Mouse (Mus musculus) gastrocnemius, postnatal 10 days (tissue): ENCODE data around the gene Erc2. TPM values are rescaled to one million over a fixed set of nuclear protein-coding genes. Genes with fewer than 3 reads are reported as not detected.

Source experiments
- DNase-seq: peaks from one replicate; pipeline ENCODE4 v3.0.0; 2021; ENCODE audit warnings: mixed read lengths
- total RNA-seq, 2 experiments: library from RNA; stranded (reverse); gene quantifications; 2 replicates each; pipeline ENCODE4 v1.2.3; 2021

Gene Erc2
- total RNA-seq, 2 experiments from 2014 or later, result 1.4 to 1.5 TPM

DNA sequence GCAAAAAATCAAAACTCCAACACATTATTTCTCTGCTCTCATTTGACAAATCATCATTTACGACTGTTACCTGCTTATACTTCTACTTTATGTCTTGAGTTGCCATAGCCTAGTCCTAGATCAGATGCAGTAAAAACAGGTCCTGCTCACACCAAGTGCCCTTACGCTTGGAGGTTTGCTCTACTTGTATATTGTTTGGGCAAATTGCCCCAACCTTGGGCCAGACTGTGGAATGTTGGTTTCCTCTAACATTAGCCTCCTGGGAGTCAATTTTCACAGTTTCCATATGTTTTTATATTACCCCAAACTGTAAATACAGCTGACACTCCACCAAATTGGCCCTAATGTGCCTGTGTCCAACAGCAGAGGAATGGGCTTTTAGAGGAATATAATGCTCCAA is 447.6 kb downstream of the Erc2 start:
- no peak for DNase-seq

DNA sequence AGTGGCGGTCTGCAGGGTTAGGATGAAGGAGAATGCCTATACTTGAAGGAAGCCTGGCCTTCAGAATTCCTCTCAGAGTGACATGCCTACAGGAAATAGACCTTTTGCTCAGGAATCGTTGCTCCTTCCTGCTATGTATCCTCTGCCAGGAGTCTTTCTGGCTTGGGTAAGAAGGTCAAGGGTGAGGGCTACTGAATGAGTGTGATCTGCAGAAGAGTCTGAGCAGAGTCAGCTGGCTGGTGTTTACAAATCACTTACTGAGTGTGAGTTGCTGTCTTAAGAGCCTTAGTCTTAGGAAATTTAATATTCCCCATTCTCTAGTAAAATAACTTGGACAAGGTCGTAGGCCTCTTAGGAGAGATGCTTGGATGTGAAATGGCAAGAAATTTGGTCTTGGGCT is 450.3 kb downstream of the Erc2 start:
- DNase-seq, result no peak

DNA sequence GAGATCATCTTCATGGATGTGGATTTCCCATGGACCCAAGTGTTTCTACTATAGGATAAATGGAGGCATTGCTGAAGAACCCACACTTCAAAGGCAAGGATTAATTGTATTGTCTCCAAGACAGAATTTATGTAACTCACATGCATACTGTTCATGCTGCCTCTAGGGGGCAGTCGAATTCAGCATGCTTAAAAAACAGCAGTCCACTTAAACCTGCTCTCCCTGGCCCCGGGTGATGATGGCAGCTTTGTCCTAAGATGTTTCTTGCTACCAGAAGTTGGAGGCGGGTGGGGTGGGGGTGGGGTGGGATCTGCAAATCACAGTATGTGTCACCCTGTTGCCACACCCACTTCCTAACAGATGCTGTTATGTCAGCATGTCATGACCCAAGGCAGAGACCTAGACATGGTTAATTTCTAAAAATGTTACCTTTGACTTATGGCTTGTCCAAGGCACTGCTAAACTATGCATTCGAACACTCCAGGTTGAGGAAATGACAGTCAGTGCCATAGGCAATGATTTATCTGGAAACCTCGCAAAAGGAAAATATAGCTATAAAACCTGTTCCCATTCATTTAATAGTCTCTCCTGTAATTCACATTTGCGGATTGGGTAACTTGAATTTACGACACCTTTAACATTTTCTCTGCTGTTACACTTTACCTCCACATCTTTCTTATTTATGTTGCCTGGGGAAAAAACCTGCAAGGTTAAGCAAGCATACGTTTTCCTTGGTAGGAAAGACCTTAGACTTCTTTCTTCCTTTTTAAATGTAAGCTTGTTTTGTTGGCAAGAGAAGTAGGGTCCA is 467.6 kb downstream of the Erc2 start:
- DNase-seq, result peak; percentile 8

DNA sequence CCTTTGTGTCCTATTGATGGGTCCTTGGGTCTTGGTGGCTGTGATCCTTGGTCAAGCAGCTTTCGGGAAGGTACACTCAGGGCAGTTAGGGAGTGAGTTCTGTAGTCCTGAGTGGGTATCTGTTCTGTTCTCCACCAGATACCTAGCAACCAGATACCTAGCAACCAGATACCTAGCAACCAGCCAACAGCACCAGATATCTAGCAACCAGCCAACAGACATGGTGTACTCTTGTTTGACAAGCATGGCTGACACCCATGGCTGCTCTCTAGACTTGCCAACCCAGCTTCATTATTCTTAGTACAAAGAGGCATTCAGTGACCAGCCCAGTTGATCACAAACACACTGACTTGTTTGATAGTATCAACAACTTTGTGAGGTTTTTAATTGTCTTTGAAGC is 469.1 kb downstream of the Erc2 start:
- DNase-seq, result no peak

DNA sequence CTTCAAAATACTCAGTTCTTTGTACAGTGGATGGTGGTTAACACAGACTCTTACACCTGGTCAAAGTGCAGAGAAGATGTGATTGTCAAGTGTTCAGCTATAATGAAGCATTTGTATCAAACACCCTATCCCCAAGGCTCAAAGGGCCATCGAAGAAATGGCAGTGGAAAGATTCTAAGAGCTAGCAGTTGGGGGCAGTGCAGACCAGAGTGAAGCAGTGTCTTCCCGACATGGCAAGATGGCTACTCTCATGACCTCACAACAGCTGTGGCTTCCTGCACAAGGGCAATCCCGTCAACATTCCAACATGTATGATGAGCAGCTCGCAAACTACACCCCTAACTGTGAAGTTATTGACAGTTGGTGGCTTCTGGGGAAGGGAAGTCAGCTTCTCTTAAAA is 471.0 kb downstream of the Erc2 start:
- DNase-seq, result no peak

DNA sequence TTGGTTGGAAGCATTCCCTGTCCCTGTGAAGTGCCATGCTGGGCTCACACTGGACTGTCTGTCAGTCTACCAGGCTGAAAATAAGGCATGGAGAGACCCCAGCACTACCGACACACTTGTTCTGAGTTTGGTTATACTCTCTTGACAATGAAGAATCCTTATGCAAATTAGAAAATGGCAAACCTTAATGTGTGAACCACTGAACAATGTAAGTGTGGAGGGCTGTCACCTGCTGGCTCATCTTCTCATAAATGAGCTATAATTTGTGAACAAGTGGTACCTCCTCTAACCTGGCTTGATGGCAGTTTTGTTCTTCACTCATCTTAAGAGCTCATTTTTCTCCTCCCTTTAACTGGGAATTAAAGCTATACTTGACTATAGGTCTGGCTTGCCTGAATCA is 471.7 kb downstream of the Erc2 start:
- DNase-seq, result no peak

DNA sequence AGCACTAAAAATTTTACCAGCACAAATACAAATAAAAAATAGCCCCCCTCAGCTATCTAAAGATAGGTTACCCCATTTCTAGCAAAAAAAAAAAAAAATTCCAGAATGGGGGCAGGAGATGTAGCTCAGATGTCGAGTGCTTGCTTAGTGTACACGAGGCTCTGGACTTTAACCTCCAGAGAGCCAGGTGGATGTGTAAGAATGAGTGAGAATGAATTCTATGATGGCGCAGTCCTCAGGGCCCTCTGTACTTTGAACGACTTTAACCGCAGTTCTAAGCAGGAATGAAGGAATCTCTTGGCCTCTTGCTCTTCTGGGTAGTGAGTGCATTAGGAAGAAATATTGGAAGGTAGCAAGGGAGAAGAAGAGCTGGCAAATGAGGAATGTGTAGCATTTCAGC is 476.9 kb downstream of the Erc2 start:
- no peak for DNase-seq

DNA sequence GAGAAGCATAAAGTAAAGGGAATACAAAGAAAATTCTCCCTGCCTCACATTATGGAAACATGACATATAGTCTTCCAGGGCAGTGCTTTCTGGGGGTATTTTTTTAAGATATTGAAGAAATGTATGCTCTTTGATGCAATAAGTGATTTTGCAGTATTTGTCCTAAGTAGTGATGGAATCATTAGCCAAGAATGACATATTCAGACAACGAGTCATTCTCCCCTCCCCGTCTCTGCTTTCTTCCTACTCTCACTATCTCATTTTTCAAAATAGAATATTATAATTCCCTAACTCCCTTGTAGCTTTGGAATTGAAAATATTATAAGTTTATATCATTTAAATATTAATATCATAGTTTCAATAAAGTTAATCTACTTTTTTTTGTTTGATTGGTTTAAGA is 490.9 kb downstream of the Erc2 start:
- no peak for DNase-seq

DNA sequence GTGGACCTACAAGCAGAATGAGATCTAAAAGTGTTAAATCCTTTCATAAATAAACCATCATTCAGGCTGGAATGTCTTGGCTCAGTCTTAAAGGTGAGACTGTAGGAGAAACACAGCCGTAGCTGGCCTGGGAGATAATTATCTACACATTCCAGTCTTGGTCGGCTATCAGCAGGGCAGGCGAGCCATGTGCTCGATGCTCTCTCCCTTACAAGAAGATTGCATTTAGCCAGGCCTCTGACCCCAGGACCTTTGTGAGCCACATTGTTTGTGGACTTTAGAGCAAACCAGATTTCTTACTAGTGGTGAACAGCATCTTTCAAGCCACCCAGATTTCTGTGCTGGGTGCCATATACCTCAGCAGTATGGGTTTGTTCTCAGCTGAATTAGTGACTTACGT is 498.6 kb downstream of the Erc2 start:
- DNase-seq, result no peak

DNA sequence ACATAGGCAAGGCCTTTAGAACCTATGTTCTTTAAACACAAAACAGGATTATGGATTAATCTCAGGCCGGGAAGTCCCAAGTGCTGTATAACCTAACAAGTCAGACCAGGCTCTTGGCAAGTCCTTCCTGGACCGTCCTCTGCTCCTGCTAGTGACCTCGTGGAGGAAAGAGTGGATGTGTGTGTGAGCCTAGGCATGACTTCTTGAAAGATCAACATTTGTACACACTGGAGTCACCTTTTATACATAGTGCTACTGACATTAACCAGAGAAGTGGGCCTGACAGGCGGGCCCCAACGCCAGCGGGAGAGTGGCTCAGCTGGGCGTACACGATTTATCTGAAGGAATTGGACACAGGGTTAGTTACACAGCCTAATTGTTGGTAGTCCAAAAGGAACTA is 504.6 kb downstream of the Erc2 start:
- no peak for DNase-seq

DNA sequence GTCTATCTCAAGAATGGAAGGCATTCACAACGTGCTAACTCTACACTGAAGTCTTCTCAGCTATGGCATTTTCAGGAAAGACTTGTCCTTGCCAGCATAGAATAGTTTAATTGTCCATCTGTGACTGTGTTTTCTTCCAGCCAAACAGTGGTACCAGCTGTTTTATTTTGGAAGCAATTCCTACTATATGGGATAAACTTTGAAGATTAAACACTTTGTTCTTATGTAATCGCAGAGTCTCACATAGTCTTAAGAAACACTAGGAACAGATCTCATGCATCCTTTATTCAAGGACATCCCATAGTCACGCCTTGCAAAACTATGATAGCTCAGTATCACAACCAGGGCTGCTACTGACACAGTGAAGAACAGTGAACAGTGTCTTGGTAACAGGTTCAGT is 506.8 kb downstream of the Erc2 start:
- no peak for DNase-seq

DNA sequence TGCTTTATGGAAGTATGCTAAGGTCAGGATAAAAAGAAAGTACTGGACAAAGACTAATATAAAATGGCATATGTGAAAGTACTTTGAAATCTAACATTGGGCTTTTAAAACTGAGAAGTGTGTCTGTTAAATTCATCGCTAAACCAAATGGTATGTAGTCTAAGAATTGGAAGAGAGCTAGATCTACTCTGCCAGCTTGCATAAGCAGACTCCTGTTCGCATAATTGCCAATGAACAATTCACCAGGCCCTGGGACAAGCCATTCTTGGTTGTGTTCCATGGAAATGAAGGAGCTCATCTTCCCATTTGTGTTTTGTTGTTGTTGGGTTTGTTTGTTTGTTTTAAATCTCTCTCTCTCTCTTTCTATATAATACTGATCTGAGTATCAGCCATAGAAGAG is 521.8 kb downstream of the Erc2 start:
- no peak for DNase-seq

DNA sequence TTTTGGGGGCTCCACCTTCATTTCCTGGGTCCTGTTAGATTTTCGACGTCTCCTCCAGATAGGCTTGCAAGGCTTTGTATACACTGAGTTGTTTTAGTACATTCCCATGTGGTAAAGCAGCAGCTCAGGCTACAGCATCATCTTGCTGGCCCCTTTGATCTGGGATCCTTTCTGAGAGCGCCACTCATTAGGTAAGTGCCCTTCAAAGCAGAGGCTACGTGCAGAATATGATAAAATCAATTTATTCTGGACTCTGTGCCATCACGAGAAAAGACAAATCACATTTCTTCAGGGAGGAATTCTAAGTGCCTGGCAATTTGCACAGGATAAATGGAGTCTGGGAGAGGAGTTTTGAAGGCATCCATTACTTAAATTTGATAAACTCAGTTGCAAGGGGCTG is 525.0 kb downstream of the Erc2 start:
- DNase-seq, result no peak

DNA sequence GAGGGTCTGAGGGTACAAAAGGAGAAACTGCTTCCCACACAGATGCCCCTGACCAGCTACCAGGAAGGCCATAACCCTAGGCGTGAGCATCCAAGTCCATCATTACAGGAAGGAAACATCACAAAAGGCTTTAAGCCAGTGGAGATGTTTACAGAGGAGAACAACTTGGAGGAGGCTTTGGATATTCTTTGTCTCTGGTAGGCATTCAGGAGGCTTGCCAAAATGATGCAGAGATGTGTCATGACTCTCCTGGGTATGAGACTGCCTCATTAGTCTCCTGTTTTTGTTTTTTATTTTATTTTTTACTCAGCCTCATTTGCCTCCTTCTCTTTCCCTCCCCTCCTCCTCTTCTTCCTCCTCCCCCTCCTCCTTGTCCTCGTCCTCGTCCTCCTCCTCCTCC is 528.7 kb downstream of the Erc2 start:
- DNase-seq, result no peak

DNA sequence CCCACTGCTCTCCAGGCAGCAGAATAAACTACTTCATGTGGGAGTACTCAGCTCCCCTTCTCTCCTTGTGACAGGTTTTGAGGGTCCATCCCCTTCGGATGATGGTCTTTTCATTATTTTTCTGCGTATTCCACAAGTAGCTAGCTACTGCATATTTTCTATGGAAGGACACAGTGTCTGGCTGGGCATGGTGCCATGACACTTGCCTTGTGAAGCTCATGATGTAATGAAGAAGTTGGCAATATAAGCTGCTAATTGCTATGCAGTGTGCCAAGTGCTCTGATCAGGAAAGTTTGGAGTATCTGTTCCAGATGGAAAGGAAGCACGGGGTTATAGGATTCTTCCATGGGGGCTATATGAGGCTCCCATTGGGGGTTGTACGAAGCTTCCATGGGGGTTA is 533.5 kb downstream of the Erc2 start:
- peak; percentile 16 for DNase-seq

DNA sequence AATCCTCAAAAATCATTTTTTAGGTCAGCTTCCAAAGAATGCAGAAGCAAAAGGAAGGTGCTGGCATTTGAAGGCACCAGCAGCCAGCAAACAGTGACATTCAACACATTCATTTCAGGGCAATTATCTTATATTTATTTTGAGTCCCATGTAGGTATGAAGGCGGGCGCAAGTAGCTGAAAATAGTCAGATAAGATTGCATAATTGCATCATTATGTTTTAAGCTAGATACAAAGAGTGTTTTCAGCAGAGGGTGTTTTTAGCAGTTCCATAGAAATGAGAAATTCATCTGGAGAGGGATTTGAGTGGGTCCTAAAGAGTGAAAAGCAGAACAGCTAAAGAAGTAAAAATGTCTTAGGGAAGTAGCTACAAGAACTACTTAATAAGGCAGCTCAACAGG is 538.6 kb downstream of the Erc2 start:
- DNase-seq, result no peak

DNA sequence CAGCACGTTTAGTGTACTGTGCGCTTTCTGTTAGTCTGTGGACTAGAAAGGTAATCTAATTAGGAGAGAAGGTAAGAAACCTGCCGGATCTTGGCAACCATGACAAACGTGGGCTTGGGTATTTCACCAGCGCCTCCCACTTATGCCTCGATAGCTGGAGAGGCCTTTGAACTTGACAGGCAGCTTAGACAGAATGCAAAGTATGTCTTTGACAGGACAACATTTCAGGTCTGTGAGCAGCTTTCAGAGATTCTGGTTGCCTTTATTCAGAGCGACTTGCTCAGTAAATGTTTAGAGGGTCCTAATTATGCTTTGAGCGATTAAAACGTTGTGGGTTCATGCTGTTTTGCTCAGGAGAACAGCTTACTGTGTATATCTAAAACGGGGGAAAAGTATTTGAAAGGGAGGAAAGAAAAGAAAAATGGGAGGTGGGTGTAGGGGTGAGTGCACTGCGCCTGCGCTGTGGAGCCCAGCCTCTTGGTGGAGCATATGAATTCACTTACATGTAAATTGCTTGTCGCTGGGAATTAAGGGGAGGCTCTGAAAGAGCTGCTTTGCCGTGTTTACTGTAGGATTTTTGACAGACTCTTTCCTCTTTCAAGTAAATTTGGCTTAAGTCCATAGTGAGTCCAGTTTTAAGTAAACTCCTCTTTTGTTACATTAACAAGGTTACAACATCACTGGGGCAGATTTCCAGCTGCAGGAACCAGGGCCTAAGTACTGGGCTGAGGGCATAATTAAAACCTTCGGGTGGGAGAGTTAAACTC is 542.6 kb downstream of the Erc2 start:
- DNase-seq, result no peak

DNA sequence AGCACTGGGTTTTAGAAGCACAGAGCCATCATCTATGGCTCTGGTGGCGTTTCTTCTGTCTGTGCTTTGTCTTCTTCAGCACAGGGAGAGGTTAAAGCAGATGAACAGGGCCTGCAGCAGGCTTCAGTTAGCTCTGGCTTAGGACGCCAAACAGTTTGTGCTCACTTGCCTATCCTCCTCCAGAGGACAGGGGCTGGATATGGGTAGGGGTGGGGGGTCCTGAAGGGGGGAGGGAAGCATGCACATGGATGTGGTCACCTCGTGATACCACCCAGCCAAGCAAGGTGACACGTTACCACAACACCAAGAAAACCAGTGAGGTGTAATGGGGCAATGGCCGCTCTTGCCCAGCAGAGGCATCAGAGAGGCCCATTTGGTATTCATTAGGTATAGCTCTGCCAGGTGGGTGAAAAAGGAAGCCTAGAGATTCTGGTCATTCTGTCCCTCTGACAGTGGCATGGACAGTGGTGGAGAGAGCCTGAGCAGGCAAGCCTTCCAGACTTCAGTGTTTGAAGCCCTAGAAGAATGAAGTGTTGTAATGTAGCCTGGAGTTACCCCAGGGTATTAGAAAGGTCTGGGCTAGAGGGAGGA is 543.5 kb downstream of the Erc2 start:
- no peak for DNase-seq

DNA sequence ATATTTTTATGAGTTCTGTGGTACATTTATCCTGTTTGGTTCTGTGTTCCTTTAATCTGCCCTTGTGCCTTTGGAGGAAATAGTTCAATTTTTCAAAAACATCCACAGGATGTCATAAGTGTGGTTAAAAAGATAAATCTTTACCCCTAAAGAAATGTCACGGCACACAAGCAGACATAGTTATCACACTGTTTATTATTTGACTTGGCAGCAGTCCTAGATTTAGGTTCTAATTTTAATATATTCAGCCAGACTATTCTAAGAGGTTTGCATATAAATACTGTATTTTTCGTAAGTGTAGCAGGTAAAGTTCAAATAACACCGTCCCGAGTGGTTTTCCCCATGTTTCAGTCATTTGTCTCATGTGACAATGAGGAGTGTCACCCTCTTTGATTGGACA is 548.5 kb downstream of the Erc2 start:
- no peak for DNase-seq

DNA sequence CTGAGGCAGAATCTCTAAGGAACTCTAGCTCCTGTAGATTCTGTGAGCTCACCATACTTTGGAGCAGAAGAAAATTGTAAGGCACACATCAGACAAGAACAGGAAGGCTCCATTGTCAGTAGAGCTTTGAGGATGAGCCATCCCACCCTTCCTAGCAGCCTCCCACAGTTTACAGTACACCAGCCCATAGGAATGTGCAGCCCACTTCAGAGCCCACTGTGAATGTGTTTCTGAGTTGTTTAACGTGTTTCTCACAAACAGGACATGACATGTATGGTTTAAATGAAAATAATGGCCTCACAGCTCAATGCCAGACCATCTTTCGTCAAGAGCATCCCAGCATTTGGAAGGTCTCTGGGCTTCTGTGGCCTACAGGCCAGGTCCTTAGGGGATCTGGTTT is 549.1 kb downstream of the Erc2 start:
- no peak for DNase-seq

DNA sequence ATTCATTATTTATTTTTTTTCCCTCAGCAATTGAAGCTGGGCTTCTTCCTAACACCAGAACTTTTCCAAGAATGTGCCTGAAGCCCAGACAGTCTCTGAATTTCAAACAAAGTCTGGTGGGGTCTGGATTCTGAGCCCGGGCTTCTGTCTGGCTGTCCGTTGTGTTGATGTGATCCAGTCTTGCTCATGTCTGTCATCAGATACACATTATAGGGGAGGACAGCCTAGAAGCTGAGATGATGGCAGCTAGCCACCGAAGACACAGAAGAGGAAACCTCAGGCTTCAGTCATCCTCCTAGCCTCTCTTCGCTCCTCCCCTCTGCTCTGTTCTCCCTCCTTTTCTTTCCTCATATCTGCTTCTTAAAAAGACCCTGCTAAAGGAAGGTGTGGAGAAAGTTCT is 551.5 kb downstream of the Erc2 start:
- DNase-seq, result no peak

DNA sequence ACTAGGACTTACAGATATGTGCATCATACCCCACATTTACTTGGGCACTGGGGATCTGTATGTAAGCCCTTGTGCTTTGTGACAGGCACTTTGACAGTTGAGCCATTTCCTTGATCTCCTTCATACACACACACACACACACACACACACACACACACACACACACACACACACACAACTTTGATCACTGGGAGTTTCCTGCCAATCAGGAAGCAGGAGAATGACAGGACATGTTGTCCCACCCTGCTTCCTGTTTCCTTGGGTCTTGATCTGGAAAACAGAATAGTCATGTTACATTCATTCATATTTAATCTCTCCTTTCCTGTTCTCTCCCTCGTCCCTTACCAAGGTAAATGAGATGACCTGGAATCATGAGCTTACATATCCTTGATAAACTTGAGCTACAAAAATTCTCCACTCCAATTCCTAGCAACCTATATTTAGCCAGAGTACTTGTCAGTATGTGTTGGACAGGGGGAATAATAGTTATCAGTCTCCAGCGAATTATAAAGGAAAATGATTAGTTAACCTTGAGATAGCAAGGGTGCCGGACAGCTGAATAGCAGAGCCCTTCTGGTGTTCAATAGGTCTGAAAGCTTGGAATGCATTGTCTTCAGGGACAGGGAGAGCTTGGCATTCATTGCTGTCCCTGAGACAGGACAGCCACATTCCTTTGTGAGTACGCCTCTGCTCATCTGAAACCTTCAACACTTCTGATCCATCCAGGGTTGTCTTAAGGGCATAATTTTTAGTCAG is 559.0 kb downstream of the Erc2 start:
- no peak for DNase-seq
